16 mouse cellular contexts compared by ENCODE assay signal in the genomic region with DNA sequence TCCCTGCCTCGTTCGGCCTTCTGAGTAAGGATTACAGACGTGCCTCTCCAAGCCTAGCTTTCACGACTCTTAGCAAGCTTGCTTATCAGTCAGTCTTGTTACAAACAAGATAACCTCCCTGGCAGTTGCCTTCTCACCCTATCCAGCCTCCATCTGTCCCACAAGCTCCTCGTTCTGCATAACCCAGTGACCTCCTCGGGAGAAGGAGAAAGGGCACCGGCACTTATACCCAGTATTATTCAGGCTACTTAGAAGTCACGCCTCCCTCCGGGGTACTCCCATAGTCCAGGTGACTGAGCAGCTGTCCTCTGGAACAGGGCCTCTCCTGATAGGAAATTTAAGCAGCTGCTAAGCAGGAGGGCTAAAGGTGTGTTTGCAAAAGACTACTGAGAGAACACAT. TPM values are rescaled to one million over a fixed set of nuclear protein-coding genes. Genes with fewer than 3 reads are reported as not detected.
DNase-seq lines count a peak whose midpoint lies in the region; ATAC-seq and TF ChIP-seq lines count a peak whose summit lies in the region.
"Had no signal": no experiment of that assay in that cellular context is flagged by ENCODE, and none has a peak within 500 bp of the region (broad histone marks: within the 10 kb centered on the region; RNA-seq: fewer than 3 reads in every experiment).

No protein-coding gene starts in this region.

- H3K9me3 ChIP-seq in lung, postnatal 0 days (ENCODE audit: low read length) = no peaks in the 10 kb centered on the region
- H3K9me3 ChIP-seq in liver, embryonic 15.5 days (replicated peaks) = no peaks in the 10 kb centered on the region
- H3K9me3 ChIP-seq: embryonic facial prominence, embryonic 15.5 days; hindbrain, embryonic 10.5 days had no signal

- H3K4me1 ChIP-seq in lung, postnatal 0 days (ENCODE audit: insufficient read depth, low read depth, low read length) = no peaks in the 10 kb centered on the region
- H3K4me1 ChIP-seq in lung, adult 2 months (ENCODE audit: control insufficient read depth, insufficient read depth, low read length) = peaks cover 7% of the 10 kb centered on the region
- peaks cover 43% of the 10 kb centered on the region for H3K4me1 ChIP-seq in liver, embryonic 15.5 days (replicated peaks)
- H3K4me1 ChIP-seq: embryonic facial prominence, embryonic 15.5 days; hindbrain, embryonic 10.5 days had no signal

- 0 out of 2 replicates have a peak overlapping the region, but pooled peaks have one; percentile 51 for H3K27ac ChIP-seq in lung, postnatal 0 days (ENCODE audit: low read length)
- peak overlapping the region; percentile 60 for H3K27ac ChIP-seq in liver, embryonic 15.5 days (replicated peaks)
- H3K27ac ChIP-seq: embryonic facial prominence, embryonic 15.5 days; hindbrain, embryonic 10.5 days had no signal

- DNase-seq in lung, postnatal 0 days (ENCODE audit: low spot score) = no peak
- no peak for DNase-seq in lung, adult 2 months
- no peak for DNase-seq in frontal cortex, postnatal 10 days (ENCODE audit: low spot score in 2 of 2)
- no peak for DNase-seq in thymus, postnatal 36 days
- no peak for DNase-seq in kidney, postnatal 36 days
- DNase-seq: cerebellum, adult 8-10 months; gastrocnemius, postnatal 10 days; kidney, postnatal 25 days; lung, postnatal 4 days; midbrain, embryonic 14.5 days; spleen, adult 18-20 months had no signal

- no peak overlapping the region for H3K4me3 ChIP-seq in lung, postnatal 0 days (ENCODE audit: low read depth, low read length)
- no peak overlapping the region for H3K4me3 ChIP-seq in lung, adult 2 months (replicated peaks; ENCODE audit: extremely low read depth, low read depth, low read length)
- H3K4me3 ChIP-seq in liver, embryonic 15.5 days (replicated peaks) = no peak overlapping the region
- H3K4me3 ChIP-seq: embryonic facial prominence, embryonic 15.5 days; hindbrain, embryonic 10.5 days had no signal

- WGBS in lung, postnatal 0 days = 27% methylated on average over 9 of the region's 9 CpGs
- 39% methylated on average over 9 of the region's 9 CpGs for WGBS in lung, adult 2 months
- whole genome bisulfite sequencing in liver, embryonic 15.5 days (ENCODE audit: insufficient replicate concordance) = 14% methylated on average over 9 of the region's 9 CpGs

- no peak for TF ChIP-seq CTCF in lung, postnatal 0 days (IDR thresholded peaks at IDR 0.05)
- no peak for TF ChIP-seq CTCF in lung, adult 2 months (IDR thresholded peaks at IDR 0.05; ENCODE audit: insufficient read depth, low read length)

- no peak overlapping the region for H3K9ac ChIP-seq in lung, postnatal 0 days (replicated peaks; ENCODE audit: low read depth)
- H3K9ac ChIP-seq in liver, embryonic 15.5 days = no peak overlapping the region
- H3K9ac ChIP-seq: embryonic facial prominence, embryonic 15.5 days had no signal

- no peaks in the 10 kb centered on the region for H3K27me3 ChIP-seq in lung, postnatal 0 days (replicated peaks; ENCODE audit: insufficient read depth, low read length)
- H3K27me3 ChIP-seq in liver, embryonic 15.5 days = no peaks in the 10 kb centered on the region
- H3K27me3 ChIP-seq: embryonic facial prominence, embryonic 15.5 days had no signal

- TF ChIP-seq POLR2A in lung, adult 2 months (IDR thresholded peaks at IDR 0.05; ENCODE audit: borderline replicate concordance, extremely low read depth, low read depth, low read length) = no peak

- H3K36me3 ChIP-seq in lung, postnatal 0 days (ENCODE audit: insufficient read depth, low read length) = no peaks in the 10 kb centered on the region
- no peaks in the 10 kb centered on the region; the same call in 1 of the 2 replicates for H3K36me3 ChIP-seq in liver, embryonic 15.5 days (replicated peaks)
- H3K36me3 ChIP-seq: embryonic facial prominence, embryonic 15.5 days; hindbrain, embryonic 10.5 days had no signal

- TF ChIP-seq EP300 in lung, postnatal 0 days (IDR thresholded peaks at IDR 0.05) = no peak

- ATAC-seq in lung, postnatal 0 days = no peak
- ATAC-seq in erythroid progenitor cell, adult 5-6 weeks (replicated peaks; ENCODE audit: low FRiP score, poor library complexity, severe bottlenecking) = peak; percentile 66
- ATAC-seq in liver, embryonic 15.5 days (ENCODE audit: insufficient read depth) = peak; percentile 81
- ATAC-seq: forebrain, embryonic 14.5 days had no signal

- no peak overlapping the region for H3K4me2 ChIP-seq in lung, postnatal 0 days (replicated peaks; ENCODE audit: low read depth, low read length)
- peak overlapping the region; percentile 46 for H3K4me2 ChIP-seq in liver, embryonic 15.5 days
- H3K4me2 ChIP-seq: embryonic facial prominence, embryonic 15.5 days had no signal

RNA-seq across cellular contexts. Expression of gene Tbc1d8, which starts 48.5 kb away (rescaled TPM):
- polyA plus RNA-seq in lung, postnatal 0 days (2015; fragmentation: Nextera tagmentation; extraction: Ambion mirVana) = 14.5 and 18.0 TPM in 2 replicates
- polyA plus RNA-seq in lung, adult 2 months (2012; rRNA removed) = 27.2 and 30.9 TPM in 2 replicates
- total RNA-seq in erythroid progenitor cell, adult 5-6 weeks (2015; ENCODE audit: low replicate concordance) = 25.2 and 43.2 TPM in 2 replicates
- 3.3 and 6.9 TPM in 2 replicates for total RNA-seq in erythroid progenitor cell, adult 5-6 weeks (2017; ENCODE audit: low replicate concordance)
- polyA plus RNA-seq in liver, embryonic 15.5 days (2015; fragmentation: Nextera tagmentation; extraction: Ambion mirVana) = 5.0 and 6.3 TPM in 2 replicates
